Mouse (Mus musculus): ENCODE data around the gene Ccn5.

DNA sequence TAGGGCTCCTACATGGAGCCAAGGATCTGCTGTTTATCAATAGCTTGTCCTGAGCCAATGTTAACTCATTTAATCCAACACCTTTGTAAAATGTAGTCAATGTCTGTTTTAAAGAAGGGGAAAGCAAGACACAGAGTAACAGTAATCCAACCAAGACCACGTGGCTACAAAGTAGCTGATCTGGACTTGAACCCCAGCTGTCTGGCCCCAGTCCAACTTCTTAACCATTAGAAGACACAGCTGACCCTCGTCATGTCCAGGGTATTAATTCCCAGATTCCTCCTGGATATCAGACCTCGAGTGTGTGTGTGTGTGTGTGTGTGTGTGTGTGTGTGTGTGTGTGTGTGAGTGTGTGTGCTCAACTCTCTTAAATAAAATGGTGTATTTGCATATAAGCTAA is 51.2 kb downstream of the Ccn5 start:
- TF ChIP-seq POLR2A (IDR thresholded peaks at IDR 0.05; ENCODE audit: control insufficient read depth, extremely low read depth, insufficient read depth, low read length, poor library complexity) (no peak), CTCF (IDR thresholded peaks at IDR 0.05; ENCODE audit: borderline replicate concordance, control insufficient read depth, extremely low read depth, insufficient read depth, low read length, poor library complexity) (no peak)

All from thymus, adult 2 months (tissue).